Mouse (Mus musculus): ENCODE measurements around the gene Dhcr24. TPM values are rescaled to one million over a fixed set of nuclear protein-coding genes. Genes with fewer than 3 reads are reported as not detected.

Gene Dhcr24
- total RNA-seq, 2 experiments from 2014 or later: 133 to 143 TPM

GRCm38 (mm10) chr4:106557978-106558377 lies 2.9 kb upstream of the Dhcr24 start:
- intact Hi-C loops (cut with DNase I): no loop called here
- DNase-seq (ENCODE audit: extremely low spot score in 1 of 2, low spot score in 2 of 2): no peak

GRCm38 (mm10) chr4:106559343-106560212 lies 1.3 kb upstream of the Dhcr24 start:
- intact Hi-C loops (cut with DNase I): no loop called here
- DNase-seq (ENCODE audit: extremely low spot score in 1 of 2, low spot score in 2 of 2): no peak

GRCm38 (mm10) chr4:106560213-106560845 lies 509 bp upstream of the Dhcr24 start:
- peak in 1 of 2 experiments; percentile 33 for DNase-seq (ENCODE audit: extremely low spot score in 1 of 2, low spot score in 2 of 2)
- intact Hi-C loops (cut with DNase I): no loop called here

- intact Hi-C loops (cut with DNase I): no loop called here
Observed at GRCm38 (mm10) chr4:106562006-106562405, 1.2 kb downstream of the Dhcr24 start.

GRCm38 (mm10) chr4:106562837-106563790 lies 2.3 kb downstream of the Dhcr24 start:
- intact Hi-C loops (cut with DNase I): no loop called here
- DNase-seq (ENCODE audit: extremely low spot score in 1 of 2, low spot score in 2 of 2): no peak

More at GRCm38 (mm10) chr4:106562006-106562405, 1.2 kb downstream of the Dhcr24 start:
- DNase-seq (ENCODE audit: extremely low spot score in 1 of 2, low spot score in 2 of 2): no peak

- intact Hi-C loops (cut with DNase I): no loop called here
- DNase-seq (ENCODE audit: extremely low spot score in 1 of 2, low spot score in 2 of 2): no peak
Observed at GRCm38 (mm10) chr4:106564161-106564560, 3.3 kb downstream of the Dhcr24 start.

- intact Hi-C loops (cut with DNase I): no loop called here
- DNase-seq (ENCODE audit: extremely low spot score in 1 of 2, low spot score in 2 of 2): no peak
Observed at GRCm38 (mm10) chr4:106569680-106570079, 8.8 kb downstream of the Dhcr24 start.

- intact Hi-C loops (cut with DNase I): no loop called here
- no peak for DNase-seq (ENCODE audit: extremely low spot score in 1 of 2, low spot score in 2 of 2)
Observed at GRCm38 (mm10) chr4:106571081-106571724, 10.4 kb downstream of the Dhcr24 start.

- no peak for DNase-seq (ENCODE audit: extremely low spot score in 1 of 2, low spot score in 2 of 2)
- intact Hi-C loops (cut with DNase I): no loop called here
Observed at GRCm38 (mm10) chr4:106575022-106575421, 14.2 kb downstream of the Dhcr24 start.

GRCm38 (mm10) chr4:106577511-106577910 lies 16.7 kb downstream of the Dhcr24 start:
- DNase-seq (ENCODE audit: extremely low spot score in 1 of 2, low spot score in 2 of 2): no peak
- intact Hi-C loops (cut with DNase I): no loop called here

GRCm38 (mm10) chr4:106581176-106581864 lies 20.5 kb downstream of the Dhcr24 start:
- peak in 1 of 2 experiments; percentile 53 for DNase-seq (ENCODE audit: extremely low spot score in 1 of 2, low spot score in 2 of 2)
- intact Hi-C loops (cut with DNase I): no loop called here

- intact Hi-C loops (cut with DNase I): no loop called here
- DNase-seq (ENCODE audit: extremely low spot score in 1 of 2, low spot score in 2 of 2): no peak
Observed at GRCm38 (mm10) chr4:106581865-106582204, 21.0 kb downstream of the Dhcr24 start.

- intact Hi-C loops (cut with DNase I): no loop called here
- no peak for DNase-seq (ENCODE audit: extremely low spot score in 1 of 2, low spot score in 2 of 2)
Observed at GRCm38 (mm10) chr4:106582428-106583153, 21.8 kb downstream of the Dhcr24 start.

- intact Hi-C loops (cut with DNase I): no loop called here
- DNase-seq (ENCODE audit: extremely low spot score in 1 of 2, low spot score in 2 of 2): no peak
Observed at GRCm38 (mm10) chr4:106584665-106585064, 23.8 kb downstream of the Dhcr24 start.

GRCm38 (mm10) chr4:106587075-106587474 lies 26.2 kb downstream of the Dhcr24 start:
- intact Hi-C loops (cut with DNase I): no loop called here
- no peak for DNase-seq (ENCODE audit: extremely low spot score in 1 of 2, low spot score in 2 of 2)

- no peak for DNase-seq (ENCODE audit: extremely low spot score in 1 of 2, low spot score in 2 of 2)
- intact Hi-C loops (cut with DNase I): no loop called here
Observed at GRCm38 (mm10) chr4:106590142-106590541, 29.3 kb downstream of the Dhcr24 start.

GRCm38 (mm10) chr4:106590871-106591270 lies 30.0 kb downstream of the Dhcr24 start:
- intact Hi-C loops (cut with DNase I): no loop called here
- no peak for DNase-seq (ENCODE audit: extremely low spot score in 1 of 2, low spot score in 2 of 2)

- no peak for DNase-seq (ENCODE audit: extremely low spot score in 1 of 2, low spot score in 2 of 2)
- intact Hi-C loops (cut with DNase I): no loop called here
Observed at GRCm38 (mm10) chr4:106593636-106594035, 32.8 kb downstream of the Dhcr24 start.
